Mouse (Mus musculus) heart, postnatal 10 days (tissue): Measurements from ENCODE around the gene Plvap. TPM values are rescaled to one million over a fixed set of nuclear protein-coding genes. Genes with fewer than 3 reads are reported as not detected.
A peak's percentile ranks its signal among the peaks of the same experiment; 100 is the strongest.
"Not testable (repeated sequence)": the region's sequence is repeated elsewhere in the genome, so short reads cannot be mapped to it uniquely, and the experiment has no call there.

Source experiments
- DNase-seq, 2 experiments: peaks; one replicate each; pipeline ENCODE4 v3.0.0; 2021
- intact Hi-C: fragments of 180-260 bp; cut with DNase I; formaldehyde crosslinking; loops from one replicate; pipeline ENCODE4 v1.15.1; 2025
- total RNA-seq, 2 experiments: library from RNA; stranded (reverse); gene quantifications; 2 replicates each; pipeline ENCODE4 v1.2.3; 2021

Plvap gene
- total RNA-seq, 2 experiments from 2014 or later, result 21.8 to 22.0 TPM

GRCm38 (mm10) chr8:71527162-71527870 lies 15.8 kb upstream of the Plvap start:
- intact Hi-C loops, result no loop called here
- DNase-seq, result peak; percentile 52 to 54

GRCm38 (mm10) chr8:71526272-71526671 lies 14.7 kb upstream of the Plvap start:
- peak in 1 of 2 experiments; percentile 32 for DNase-seq
- intact Hi-C loops, result no loop called here

- intact Hi-C loops, result no loop called here
- DNase-seq, result no peak
These were observed 13.9 kb upstream of the Plvap start, which contains the start of gene Ccdc194 for GRCm38 (mm10) chr8:71525226-71526050. Gene Ccdc194, minus strand, starts transcription at chr8:71525711.

DNA sequence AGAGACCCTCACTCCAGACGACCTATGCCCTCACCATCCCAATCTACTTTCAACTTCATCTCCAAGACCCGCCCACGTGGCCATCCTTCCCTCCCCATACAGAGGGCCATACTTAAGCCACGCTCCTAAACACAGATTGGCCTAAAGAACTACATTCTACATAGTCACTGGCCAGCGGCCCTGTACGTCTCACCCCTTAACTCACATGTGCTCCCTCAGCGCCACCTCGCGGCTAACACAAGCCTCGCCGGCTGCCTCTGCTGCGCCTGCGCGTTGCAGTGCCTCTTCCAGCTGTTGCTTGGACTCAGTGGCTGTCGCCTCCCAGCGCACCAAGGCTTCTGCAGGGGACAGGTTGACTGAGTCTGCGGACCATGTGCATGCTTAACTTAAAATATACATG lies 10.1 kb upstream of the Plvap start:
- DNase-seq, result peak; percentile 98 to 99
- intact Hi-C loops, result loop anchor here (1.0 to 5.0 kb wide), 2 partner anchors 34 to 80 kb away; partner anchors contain the start of genes Ano8 and Gtpbp3

- DNase-seq, result peak; percentile 79 to 82
- intact Hi-C loops, result not testable (repeated sequence)
These were observed 7.7 kb upstream of the Plvap start for GRCm38 (mm10) chr8:71519037-71519825.

DNA sequence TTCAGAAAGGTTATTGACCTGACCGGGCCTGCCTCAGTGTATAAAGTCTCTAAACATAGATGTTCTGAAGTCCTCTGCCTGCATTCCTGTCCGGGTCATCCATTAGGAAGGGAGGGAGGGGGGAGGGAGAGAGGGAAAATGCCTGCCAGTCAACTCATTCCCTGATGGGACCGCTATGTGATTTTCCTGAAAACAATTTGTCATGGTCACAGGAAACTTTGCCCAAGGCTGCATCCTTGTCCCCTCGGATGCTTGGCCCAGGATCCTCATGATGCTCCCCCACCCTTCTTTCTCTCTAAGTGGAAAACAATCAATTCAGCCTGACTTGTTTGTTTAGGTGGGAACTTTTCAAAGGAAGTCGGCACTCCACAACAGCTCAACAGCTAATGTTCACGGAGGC lies 5.2 kb upstream of the Plvap start:
- DNase-seq, result no peak
- intact Hi-C loops, result loop anchor here (1.0 kb wide), 1 partner anchor 21 kb away; no protein-coding TSS in a partner anchor

DNA sequence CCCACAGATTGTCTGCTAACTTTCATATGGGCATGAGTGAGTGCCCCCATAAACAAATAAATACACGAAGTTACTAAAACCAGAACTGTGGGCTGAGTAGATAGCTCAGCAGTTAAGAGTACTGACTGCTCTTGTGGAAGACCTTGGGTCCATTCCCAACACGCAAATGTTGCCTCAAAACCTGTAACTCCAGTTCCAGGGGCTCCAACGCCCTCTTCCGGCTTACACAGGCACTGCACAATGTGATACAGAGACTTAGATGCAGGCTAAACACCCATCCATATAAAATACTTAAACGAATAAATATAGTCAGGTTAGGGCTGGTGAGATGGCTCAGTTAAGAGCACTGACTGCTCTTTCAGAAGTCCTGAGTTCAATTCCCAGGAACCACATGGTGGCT lies 3.5 kb upstream of the Plvap start:
- DNase-seq, result no peak

DNA sequence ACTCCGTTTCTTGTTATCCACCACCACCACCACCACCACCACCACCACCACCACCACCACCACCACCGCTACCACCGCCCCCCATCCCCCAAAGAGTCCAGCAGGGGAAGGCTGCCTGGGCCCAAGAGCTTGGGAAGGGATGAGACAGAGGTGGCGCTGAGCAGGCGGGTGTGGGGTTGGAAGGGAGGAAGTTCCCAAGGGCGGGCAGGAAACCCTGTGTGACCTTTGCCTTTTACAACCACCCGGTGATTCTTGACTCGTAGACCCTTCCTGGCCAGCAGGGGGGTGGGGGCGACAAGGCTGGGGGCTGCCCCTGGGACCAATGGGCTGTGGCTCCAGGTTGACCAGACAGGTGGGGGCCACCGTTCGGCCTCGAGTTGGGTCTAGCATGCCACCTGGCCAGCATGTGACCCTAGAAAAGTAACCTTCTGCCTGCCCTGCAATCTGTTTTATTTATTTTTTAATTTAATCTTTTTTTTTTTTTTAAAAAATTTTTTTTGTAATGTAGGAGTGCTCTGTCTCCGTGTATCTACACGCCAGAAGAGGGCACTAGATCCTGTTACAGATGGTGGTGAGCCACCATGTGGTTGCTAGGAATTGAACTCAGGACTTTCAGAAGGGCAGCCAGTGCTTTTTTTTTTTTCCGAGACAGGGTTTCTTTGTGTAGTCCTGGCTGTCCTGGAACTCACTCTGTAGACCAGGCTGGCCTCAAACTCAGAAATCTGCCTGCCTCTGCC lies 1.6 kb upstream of the Plvap start:
- no peak for DNase-seq
- intact Hi-C loops, result no loop called here

More for the DNA sequence above, 3.5 kb upstream of the Plvap start:
- intact Hi-C loops, result no loop called here

DNA sequence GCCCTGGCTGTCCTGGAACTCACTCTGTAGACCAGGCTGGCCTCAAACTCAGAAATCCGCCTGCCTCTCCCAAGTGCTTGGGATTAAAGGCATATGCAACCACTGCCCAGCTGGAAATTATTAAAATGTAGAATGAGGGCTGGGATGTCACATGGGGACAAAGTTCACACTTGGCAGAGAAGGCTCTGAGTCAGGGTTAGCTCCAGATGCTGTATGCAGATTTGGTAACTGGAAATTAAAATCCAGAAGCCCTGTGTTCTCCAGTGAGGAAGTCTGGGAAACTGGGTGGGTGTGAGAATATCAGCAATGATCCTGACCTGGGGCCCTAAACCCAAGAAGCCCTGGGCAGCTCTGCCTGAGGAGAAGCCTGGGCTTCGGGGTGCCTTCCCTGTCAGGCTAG lies 2.2 kb downstream of the Plvap start:
- intact Hi-C loops, result no loop called here
- peak in 1 of 2 experiments; percentile 26 for DNase-seq

DNA sequence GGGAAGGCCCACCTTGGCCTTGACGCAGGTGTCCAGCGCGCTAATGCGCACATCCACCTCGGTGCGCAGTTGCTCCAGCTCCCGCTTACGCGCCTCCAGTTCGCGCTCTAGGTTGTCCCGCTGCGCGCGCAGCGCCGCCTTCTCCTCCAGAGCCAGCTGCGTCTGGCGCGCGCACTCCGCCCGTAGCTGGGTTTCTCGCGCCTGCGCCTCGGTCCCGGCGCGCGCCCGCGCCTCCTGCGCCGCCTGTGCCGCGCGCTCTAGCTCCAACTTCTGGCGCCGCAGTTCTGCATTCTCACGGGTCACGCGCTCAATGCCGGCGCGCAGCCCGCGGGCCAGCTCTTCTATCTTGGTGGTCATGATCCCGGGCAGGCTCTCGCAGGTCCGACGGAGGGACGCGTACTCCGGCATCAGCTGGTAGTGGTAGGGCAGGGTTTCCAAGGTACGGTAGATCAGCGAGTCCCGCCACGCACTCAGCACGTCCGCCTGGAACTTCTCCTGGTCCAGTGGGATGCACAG lies 3.9 kb downstream of the Plvap start:
- intact Hi-C loops, result no loop called here
- DNase-seq, result peak; percentile 86 to 88

DNA sequence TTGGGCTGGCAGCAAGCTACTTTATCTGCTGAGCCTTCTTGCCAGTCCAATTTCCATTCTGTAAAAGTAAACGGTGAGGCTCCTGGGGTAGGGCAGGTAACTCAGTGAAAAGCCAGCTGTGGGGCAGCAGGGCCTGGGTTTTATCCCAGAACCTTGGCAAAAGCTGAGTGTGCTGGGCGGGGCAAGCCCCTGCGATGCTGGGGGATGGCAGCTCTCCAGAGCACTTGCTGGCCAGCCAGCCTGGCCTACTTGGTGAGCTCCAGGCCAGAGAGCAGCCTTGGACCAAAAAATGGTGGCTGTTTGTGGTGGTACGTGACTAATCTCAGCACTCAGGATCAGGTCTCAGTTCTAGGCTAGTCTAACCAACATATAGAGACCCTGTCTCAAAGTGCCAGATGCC lies 5.6 kb downstream of the Plvap start:
- intact Hi-C loops, result no loop called here
- peak; percentile 43 to 60 for DNase-seq

GRCm38 (mm10) chr8:71505326-71505725 lies 6.2 kb downstream of the Plvap start:
- intact Hi-C loops, result no loop called here
- no peak for DNase-seq

DNA sequence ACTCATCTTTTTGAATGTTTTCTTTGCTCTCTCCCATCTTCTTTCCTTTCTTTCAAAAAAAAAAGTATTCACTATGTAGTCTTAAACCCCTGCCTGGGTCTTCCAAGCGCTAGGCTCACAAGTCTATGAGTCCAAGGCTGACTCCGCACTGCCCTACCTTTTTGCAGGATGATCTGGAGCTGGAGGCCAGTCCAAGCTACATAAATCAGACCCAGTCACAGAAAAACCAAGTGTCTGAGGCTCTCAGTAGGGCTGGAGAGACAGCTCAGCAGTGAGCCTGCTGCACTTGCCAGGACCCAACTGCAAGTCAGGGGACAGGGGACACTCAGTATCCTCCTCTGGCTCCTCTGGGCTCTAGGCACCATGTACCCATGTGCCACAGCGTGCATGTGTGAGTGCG lies 7.2 kb downstream of the Plvap start:
- intact Hi-C loops, result no loop called here
- no peak for DNase-seq

DNA sequence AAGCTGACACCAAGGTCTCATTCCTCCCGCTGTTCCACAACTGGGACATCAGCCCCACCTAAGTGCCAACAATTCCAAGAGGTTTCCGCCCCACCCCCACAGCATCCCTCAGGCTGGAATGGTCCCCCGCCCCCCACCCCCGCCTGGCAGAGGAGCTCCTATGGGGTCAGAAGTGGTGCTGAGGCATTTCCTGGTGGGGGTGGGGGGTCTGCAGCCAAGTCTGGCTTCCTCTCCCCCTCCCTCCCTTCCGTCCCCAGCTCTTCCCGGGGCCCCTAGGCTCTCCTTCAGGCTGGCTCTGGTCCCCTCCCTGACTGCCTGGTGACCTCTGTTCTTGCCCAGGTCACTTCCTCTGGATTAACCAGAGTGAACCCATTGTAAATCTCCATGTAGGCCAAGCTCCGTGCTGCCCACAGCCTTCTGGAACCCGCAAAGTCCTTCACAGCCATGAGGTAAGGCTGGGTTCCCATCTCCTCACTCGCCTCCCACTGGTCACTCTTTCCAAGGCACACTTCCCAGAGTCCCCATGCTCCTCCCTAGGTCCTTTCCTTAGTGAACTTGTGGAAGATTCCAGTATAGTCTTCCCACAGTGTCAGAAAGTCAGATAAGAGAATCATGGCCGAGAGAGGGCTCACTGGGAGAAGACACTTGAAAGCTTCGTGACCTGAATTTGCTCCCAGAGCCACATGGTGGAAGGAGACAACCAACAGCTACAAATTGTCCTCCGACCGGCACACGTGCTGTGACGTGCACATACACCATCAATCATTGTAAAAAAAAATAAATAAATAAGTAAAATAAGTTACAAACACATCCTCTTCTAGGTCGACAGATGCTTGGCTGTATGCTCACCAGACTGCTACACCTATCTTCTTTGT lies 12.5 kb downstream of the Plvap start:
- intact Hi-C loops, result no loop called here
- peak in 1 of 2 experiments; percentile 38 for DNase-seq

DNA sequence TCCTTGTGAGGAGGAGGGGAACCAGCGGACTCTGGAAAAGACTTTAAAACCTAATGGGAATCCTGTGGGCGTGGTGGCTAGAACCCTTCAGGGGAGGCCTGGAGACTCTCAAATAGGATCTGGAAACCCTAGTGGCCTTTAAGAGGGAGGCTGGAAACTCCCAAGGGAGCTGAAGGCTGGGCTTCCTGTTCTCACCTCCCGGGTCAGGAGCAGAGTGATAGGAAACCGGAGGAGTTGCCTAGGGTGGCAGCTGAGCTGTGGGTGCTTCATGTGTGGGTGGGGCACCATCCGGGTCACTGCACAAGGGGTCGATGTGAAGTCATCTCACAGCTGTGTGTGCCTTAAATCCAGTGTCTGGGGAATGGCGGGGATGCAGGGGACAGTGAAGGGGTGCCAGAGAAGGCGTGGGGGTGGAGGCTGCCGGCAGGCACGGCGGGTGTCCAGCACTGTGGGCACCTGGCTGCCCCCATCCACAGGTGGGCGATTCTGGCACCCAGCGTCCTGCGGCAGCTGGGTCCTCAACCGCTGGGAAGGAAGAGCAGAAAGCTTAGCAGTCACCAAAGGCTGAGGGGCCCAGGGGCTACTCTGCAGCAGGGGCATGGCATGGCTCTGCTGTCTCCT lies 13.6 kb downstream of the Plvap start:
- intact Hi-C loops, result no loop called here
- DNase-seq, result peak; percentile 44 to 49

GRCm38 (mm10) chr8:71497077-71497645 lies 14.4 kb downstream of the Plvap start:
- intact Hi-C loops, result no loop called here
- DNase-seq, result peak in 1 of 2 experiments; percentile 30

- DNase-seq, result peak; percentile 94 to 96
- intact Hi-C loops, result no loop called here
These were observed 15.1 kb downstream of the Plvap start for GRCm38 (mm10) chr8:71496481-71496880.

GRCm38 (mm10) chr8:71495811-71496210 lies 15.7 kb downstream of the Plvap start:
- intact Hi-C loops, result loop anchor here (1.0 to 2.0 kb wide), 2 partner anchors 21 to 55 kb away; no protein-coding TSS in a partner anchor
- peak; percentile 31 to 48 for DNase-seq
